Mouse (Mus musculus) forebrain, postnatal 0 days (tissue): ENCODE measurements at regions not wholly inside any gene's neighbourhood (a gene's known extent, or its start where the extent isn't known, plus 50 kb on each side); places are given as distances from the start of the nearest gene placed in this dataset.

Source experiments
- ATAC-seq: fragments of 200-750 bp; cut with Nextera tagmentation; 2 replicates; pipeline ENCODE4 v1.8.0; 2017; ENCODE audit warnings: mild to moderate bottlenecking, moderate library complexity
- DNase-seq: peaks from one replicate; pipeline ENCODE4 v3.0.0-alpha.2; 2015
- H3K27ac ChIP-seq: fragments of 300-500 bp; sonication (generic); 2 replicates; pipeline ENCODE4 v1.5.1; 2014; ENCODE audit warnings: low read depth, mild to moderate bottlenecking, antibody characterized with exemption, low read length, moderate library complexity, mixed read lengths
- H3K27me3 ChIP-seq: fragments of 300-500 bp; sonication (generic); 2 replicates; pipeline ENCODE4 v1.6.1; 2014; ENCODE audit warnings: mild to moderate bottlenecking, low read length, mixed read lengths; ENCODE audit not compliant: insufficient read depth
- H3K36me3 ChIP-seq: fragments of 300-500 bp; sonication (generic); 2 replicates; pipeline ENCODE4 v1.6.1; 2014; ENCODE audit warnings: mild to moderate bottlenecking, moderate library complexity; ENCODE audit not compliant: insufficient read depth
- H3K4me1 ChIP-seq: fragments of 300-500 bp; sonication (generic); 2 replicates; pipeline ENCODE4 v1.6.1; 2014; ENCODE audit warnings: antibody characterized with exemption; ENCODE audit not compliant: insufficient read depth
- H3K4me2 ChIP-seq: fragments of 300-500 bp; sonication (generic); 2 replicates; pipeline ENCODE4 v1.6.1; 2014; ENCODE audit warnings: low read depth, mild to moderate bottlenecking, moderate library complexity
- H3K4me3 ChIP-seq: fragments of 300-500 bp; sonication (generic); 2 replicates; pipeline ENCODE4 v1.5.1; 2014; ENCODE audit warnings: low read depth, low read length, mixed read lengths
- H3K9ac ChIP-seq: fragments of 300-500 bp; sonication (generic); 2 replicates; pipeline ENCODE4 v1.6.1; 2014; ENCODE audit warnings: mild to moderate bottlenecking
- H3K9me3 ChIP-seq: fragments of 300-500 bp; sonication (generic); 2 replicates; pipeline ENCODE4 v1.6.1; 2016; ENCODE audit warnings: low read length
- CTCF ChIP-seq: sonication (generic); IDR thresholded peaks from 2 replicates; pipeline ENCODE4 v1.5.1; 2016; ENCODE audit warnings: antibody characterized with exemption, control low read depth, low read depth
- WGBS: fragments of 180-500 bp; shearing (Covaris S2); extraction: QIAGEN DNeasy Blood & Tissue Kit; methylation state at CpG from one replicate; pipeline ENCODE4 v1.1.7; 2014; 5-methylcytosine and 5-hydroxymethylcytosine counted together

DNA sequence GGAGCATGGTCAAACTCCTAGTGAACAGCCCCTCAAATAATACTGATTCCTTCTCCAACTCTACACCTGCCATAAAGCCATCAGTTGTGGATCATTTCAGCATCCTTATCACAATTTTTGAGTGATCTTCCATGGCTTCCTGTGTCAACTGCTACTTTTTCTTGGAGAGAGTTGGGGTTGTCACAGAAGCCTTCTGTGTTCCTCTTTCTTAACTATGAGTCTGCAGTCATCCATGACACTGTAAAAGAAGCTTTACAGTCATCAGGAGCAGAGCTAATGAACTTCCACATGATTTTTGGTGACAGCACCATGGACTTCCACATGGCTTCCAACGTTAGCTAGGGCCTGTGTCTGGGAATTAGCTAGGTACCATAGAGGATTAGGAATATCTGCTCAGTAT, 208.1 kb downstream of the Calcrl start:
- 78% methylated on average over 1 of the region's 1 CpGs for WGBS
- H3K27ac ChIP-seq, result no peak overlapping the region
- no peaks in the 10 kb centered on the region for H3K9me3 ChIP-seq
- H3K4me3 ChIP-seq, result no peak overlapping the region
- peak; percentile 3 for DNase-seq
- ATAC-seq, result no peak
- no peaks in the 10 kb centered on the region for H3K36me3 ChIP-seq
- no peak for TF ChIP-seq CTCF
- no peaks in the 10 kb centered on the region for H3K4me1 ChIP-seq
- no peaks in the 10 kb centered on the region for H3K27me3 ChIP-seq
- no peak overlapping the region for H3K4me2 ChIP-seq
- H3K9ac ChIP-seq, result no peak overlapping the region

DNA sequence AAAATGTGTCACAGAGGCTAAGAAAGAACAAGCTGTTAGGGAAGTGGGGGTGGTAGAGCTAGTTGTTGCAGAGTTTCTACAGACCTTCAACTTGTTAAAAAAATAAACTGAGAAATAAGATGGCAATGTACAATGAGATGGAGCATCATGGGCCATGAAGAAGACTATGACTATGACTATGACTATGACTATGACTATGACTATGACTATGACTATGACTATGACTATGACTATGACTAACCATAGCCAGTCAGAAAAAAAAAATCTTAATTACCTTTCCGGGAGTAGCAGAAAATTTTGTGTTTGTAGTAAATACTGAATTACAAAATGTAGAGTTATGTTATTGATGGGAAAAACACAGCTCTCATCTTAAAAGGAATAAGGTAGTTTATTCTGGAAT, 203.2 kb downstream of the Calcrl start:
- H3K9me3 ChIP-seq, result no peaks in the 10 kb centered on the region
- no peaks in the 10 kb centered on the region for H3K4me1 ChIP-seq
- DNase-seq (no peak), ATAC-seq (no peak)
- TF ChIP-seq CTCF, result no peak
- no peaks in the 10 kb centered on the region for H3K27me3 ChIP-seq
- H3K36me3 ChIP-seq, result no peaks in the 10 kb centered on the region
- H3K27ac ChIP-seq, result no peak overlapping the region
- H3K9ac ChIP-seq, result no peak overlapping the region
- no peak overlapping the region for H3K4me2 ChIP-seq
- WGBS, result 96% methylated on average over 1 of the region's 1 CpGs
- H3K4me3 ChIP-seq, result no peak overlapping the region

DNA sequence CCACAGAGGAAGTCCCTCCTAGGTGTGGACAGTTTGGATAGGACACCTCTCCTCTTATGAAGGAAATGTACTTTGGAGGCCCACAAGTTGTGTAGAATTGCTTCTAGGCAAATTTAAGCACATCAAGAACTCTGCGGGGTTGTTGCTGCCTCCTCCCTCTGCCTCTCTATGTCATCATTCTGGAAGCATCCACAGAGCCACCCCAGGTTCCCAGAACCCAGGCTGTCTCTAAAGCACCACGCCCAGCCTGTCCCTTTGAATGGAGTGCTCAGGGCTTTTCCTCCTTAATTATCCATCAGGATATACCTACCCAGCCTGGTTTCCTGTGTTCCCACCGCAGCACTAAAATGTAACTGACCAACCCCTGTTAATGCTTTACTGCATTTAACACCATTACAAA, 195.4 kb downstream of the Calcrl start:
- 83% methylated on average over 3 of the region's 3 CpGs for WGBS

DNA sequence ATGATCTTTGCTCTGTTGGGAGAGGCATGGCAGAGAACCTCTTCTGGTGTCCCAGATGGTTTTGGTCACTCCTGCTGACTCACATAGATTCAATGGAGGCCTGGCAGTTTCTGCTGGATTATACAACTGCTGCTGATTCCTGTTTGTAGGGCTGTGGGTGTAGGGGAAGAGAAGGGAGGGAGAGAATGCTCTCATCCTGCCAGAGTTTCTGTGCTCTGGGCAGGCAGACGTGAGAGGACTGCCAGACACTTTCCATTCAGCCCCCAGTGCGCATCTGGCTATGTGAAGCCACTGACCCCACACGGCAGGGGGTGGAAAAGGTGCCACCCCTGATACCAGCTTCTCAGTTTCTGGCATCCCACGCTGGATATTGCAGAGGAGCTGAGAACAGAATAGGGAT, 189.6 kb downstream of the Calcrl start:
- DNase-seq (no peak), ATAC-seq (no peak)
- 82% methylated on average over 4 of the region's 4 CpGs for WGBS
- Histone ChIP-seq H3K27ac (no peak overlapping the region), H3K4me1 (no peaks in the 10 kb centered on the region), H3K9ac (no peak overlapping the region), H3K9me3 (no peaks in the 10 kb centered on the region), H3K4me2 (no peak overlapping the region), H3K36me3 (no peaks in the 10 kb centered on the region), H3K4me3 (no peak overlapping the region), H3K27me3 (no peaks in the 10 kb centered on the region)
- no peak for TF ChIP-seq CTCF

More for the DNA sequence above, 195.4 kb downstream of the Calcrl start:
- no peaks in the 10 kb centered on the region for H3K27me3 ChIP-seq
- H3K4me1 ChIP-seq, result no peaks in the 10 kb centered on the region
- no peaks in the 10 kb centered on the region for H3K36me3 ChIP-seq
- H3K27ac ChIP-seq, result no peak overlapping the region
- H3K4me3 ChIP-seq, result no peak overlapping the region
- no peak for ATAC-seq
- no peak for TF ChIP-seq CTCF
- H3K9me3 ChIP-seq, result no peaks in the 10 kb centered on the region
- H3K4me2 ChIP-seq, result no peak overlapping the region
- H3K9ac ChIP-seq, result no peak overlapping the region
- DNase-seq, result no peak

DNA sequence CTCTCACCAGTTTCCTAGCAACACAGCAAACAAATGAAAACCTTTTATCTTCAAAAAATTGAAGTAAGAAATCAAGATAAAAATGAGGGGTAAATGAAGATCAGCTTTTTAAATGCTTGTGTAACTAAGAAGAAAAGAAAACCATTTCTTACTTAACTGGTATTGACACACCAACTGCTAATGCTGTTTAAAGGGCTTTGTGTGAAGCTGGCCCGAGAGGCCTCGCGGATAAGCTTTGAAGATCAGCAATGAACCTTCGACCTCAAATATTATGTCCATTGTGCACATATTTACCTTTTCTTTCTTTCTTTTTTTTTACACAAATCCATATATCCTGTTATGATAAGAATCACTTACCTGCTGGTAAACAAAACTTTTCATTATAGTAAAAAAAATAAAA, 184.0 kb downstream of the Calcrl start:
- Histone ChIP-seq H3K9ac (no peak overlapping the region), H3K9me3 (no peaks in the 10 kb centered on the region), H3K27ac (no peak overlapping the region), H3K27me3 (no peaks in the 10 kb centered on the region), H3K36me3 (no peaks in the 10 kb centered on the region), H3K4me3 (no peak overlapping the region), H3K4me1 (no peaks in the 10 kb centered on the region), H3K4me2 (no peak overlapping the region)
- no peak for TF ChIP-seq CTCF
- DNase-seq (no peak), ATAC-seq (no peak)
- WGBS, result 44% methylated on average over 4 of the region's 4 CpGs

DNA sequence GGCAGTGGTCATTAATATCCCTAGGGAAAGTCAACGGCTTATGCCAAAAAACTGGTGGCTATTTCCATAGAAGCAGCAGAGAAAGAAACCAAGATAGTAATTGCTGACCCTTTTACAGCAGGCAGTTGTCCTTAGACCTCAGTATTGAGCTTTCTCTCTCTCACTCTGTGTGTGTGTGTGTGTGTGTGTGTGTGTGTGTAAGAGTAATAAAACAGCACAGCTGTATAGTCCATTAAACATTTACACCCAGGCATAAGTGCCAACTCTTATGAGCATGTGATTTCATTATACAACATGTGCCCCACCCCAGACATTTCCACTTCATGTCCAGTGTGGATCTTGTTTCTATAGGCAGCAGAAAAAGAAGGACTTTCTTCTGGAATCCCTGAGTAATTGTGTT, 183.2 kb downstream of the Calcrl start:
- Histone ChIP-seq H3K4me1 (no peaks in the 10 kb centered on the region), H3K27ac (no peak overlapping the region), H3K4me2 (no peak overlapping the region), H3K9ac (no peak overlapping the region), H3K9me3 (no peaks in the 10 kb centered on the region), H3K36me3 (no peaks in the 10 kb centered on the region), H3K27me3 (no peaks in the 10 kb centered on the region), H3K4me3 (no peak overlapping the region)
- DNase-seq (no peak), ATAC-seq (no peak)
- WGBS, result 29% methylated on average over 1 of the region's 1 CpGs
- no peak for TF ChIP-seq CTCF

DNA sequence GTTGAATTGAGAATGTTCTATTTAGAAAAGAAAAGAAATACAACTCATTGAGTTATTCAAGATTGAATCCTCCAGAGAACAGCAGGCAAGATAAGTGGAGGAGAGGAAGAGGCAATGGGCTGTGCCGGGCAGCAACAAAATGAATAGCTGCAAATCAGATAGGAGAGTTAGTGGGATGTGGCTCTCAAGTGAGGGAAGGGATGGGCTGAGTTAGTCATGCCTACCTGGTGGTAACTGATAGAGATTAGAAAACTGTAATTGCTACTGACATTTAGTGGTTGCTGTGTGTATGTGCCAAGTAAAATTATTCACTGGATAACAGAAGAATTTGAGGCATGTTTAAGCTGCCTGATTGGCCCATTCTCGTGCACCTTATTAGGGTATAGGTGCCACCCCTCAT, 179.3 kb downstream of the Calcrl start:
- Histone ChIP-seq H3K36me3 (no peaks in the 10 kb centered on the region), H3K9me3 (no peaks in the 10 kb centered on the region), H3K4me1 (no peaks in the 10 kb centered on the region), H3K9ac (no peak overlapping the region), H3K27ac (no peak overlapping the region), H3K4me2 (no peak overlapping the region), H3K27me3 (no peaks in the 10 kb centered on the region), H3K4me3 (no peak overlapping the region)
- no peak for TF ChIP-seq CTCF
- DNase-seq (no peak), ATAC-seq (no peak)
- WGBS, result 76% methylated on average over 2 of the region's 2 CpGs

DNA sequence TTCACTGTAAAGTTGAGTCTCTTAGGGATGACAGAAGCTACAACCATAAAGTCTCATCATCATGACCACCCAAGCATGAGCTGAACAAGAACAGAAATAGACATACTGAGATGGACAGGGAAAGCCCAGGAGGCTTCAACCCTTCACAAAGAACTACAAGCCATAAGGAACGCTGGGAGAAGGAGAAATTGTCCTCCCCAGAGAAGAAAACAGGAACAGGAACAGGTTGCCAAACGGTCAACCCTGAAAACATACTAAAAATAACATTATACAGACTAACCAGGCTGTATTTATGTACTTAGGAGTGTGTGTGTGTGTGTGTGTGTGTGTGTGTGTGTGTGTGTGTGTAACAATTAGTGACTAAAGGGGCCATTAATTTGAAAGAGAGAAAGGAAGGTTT, 178.6 kb downstream of the Calcrl start:
- DNase-seq (no peak), ATAC-seq (no peak)
- no peak overlapping the region for H3K4me2 ChIP-seq
- WGBS, result 79% methylated on average over 2 of the region's 2 CpGs
- no peaks in the 10 kb centered on the region for H3K9me3 ChIP-seq
- no peaks in the 10 kb centered on the region for H3K4me1 ChIP-seq
- H3K27ac ChIP-seq, result no peak overlapping the region
- H3K4me3 ChIP-seq, result no peak overlapping the region
- no peaks in the 10 kb centered on the region for H3K27me3 ChIP-seq
- no peaks in the 10 kb centered on the region for H3K36me3 ChIP-seq
- TF ChIP-seq CTCF, result no peak
- H3K9ac ChIP-seq, result no peak overlapping the region
